Mouse (Mus musculus): ENCODE measurements around the gene Irak2.

Irak2 gene

GRCm38 (mm10) chr6:113632863-113633262 is 5.4 kb upstream of the Irak2 start:
- in situ Hi-C loops (cut with MboI, MseI) = loop anchor here in 1 of 2 experiments (10.0 kb wide), 1 partner anchor 52 kb away; no protein-coding TSS in a partner anchor

GRCm38 (mm10) chr6:113639201-113639600 is 934 bp downstream of the Irak2 start:
- in situ Hi-C loops (cut with MboI, MseI) = loop anchor here (5.0 to 10.0 kb wide), 2 partner anchors 33 to 46 kb away; no protein-coding TSS in a partner anchor

DNA sequence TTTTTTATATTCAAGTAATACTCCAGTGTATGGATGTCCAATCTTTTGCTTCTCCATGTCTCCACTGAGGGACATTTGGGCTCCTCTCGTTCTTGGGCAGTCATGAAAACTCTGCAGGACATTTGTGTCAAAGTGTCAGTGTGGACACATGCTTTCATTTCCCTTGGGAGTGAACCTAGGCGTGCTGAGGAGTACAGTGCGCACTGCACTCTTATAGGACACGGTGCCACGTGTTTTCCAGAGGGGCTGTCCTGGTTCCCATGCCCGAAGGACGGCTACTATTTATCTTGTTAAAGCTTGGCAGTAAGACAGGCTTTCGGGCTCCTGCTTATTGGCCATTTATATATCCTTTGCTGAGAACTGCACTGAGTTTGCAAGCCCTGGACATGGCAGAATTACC is 4.3 kb downstream of the Irak2 start:
- in situ Hi-C loops (cut with MboI, MseI) = no loop called here

GRCm38 (mm10) chr6:113643021-113643420 is 4.8 kb downstream of the Irak2 start:
- in situ Hi-C loops (cut with MboI, MseI) = no loop called here

DNA sequence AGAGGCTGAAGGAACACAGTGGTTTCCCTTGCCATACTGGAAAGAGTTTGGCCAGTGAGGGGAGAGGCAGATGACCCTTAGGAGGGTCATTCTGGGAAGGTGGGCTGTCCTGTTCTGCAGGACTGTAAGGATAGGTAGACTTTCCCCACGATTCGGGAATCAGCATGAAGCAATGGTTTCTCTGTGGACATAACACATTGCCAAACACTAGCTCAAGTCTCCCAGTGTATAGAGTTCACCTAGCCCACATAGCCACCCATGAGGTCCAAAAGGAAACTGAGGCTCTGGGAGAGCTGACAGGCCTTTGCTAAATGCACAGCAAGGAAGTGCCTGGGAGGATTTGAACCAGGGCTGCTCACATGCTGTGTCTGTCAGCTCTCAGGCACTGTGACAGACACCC is 5.7 kb downstream of the Irak2 start:
- in situ Hi-C loops (cut with MboI, MseI) = no loop called here

DNA sequence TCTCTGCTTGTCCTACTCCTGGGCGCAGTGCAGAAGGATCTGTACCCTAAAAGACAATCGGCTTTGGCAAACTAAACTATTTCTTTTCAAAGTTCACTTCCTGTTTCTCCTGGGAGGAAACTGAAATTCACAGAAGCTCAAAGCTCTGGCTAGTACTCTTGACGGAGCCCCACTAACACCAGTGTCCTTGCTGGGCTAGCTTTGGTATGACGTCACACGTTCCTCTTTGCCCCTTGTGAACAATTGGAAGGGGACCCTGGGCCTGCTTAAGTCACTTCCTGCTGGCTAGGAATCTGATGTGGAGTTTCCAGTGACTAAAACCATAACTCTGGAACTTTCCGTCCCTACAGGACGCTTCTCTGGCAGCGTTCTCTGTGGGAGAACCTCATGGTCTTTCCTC is 6.5 kb downstream of the Irak2 start:
- in situ Hi-C loops (cut with MboI, MseI) = no loop called here

DNA sequence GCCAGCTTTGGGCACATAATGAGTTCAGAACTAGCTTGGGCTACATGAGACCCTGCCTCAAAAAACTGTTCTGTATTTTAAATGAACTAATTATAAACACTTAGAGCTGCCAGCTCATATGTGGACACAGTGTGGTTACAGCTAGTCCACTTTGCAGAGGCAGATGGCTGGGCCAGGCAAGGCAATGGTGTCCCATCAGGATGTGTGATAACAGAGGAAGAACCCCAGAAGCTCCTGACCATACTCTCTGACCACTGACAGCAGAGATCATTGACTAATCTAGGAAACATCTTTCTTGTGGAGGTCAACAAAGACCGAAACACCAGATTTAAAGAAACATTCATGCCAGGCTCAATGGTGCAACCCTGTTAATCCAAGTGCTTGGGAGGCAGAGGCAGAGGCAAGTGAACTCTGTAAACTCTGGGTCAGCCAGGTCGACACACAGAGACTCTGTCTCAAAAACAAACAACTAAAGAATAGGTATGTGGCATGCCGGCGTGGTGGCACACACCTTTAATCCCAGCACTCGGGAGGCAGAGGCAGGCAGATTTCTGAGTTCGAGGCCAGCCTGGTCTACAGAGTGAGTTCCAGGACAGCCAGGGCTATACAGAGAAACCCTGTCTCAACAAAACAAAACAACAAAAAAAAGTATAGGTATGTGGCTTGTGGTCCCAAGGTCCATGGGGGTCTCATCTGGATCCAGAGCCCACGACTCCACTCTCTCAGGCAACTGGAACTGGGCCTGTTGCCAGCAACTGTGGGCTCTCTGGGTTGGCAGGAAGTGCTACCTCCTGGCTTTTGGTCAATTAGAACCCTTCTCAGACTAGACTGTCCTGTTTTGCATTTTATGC is 11.3 kb downstream of the Irak2 start:
- in situ Hi-C loops (cut with MboI, MseI) = loop anchor here in 1 of 2 experiments (25.0 kb wide), 1 partner anchor 1263 kb away; no protein-coding TSS in a partner anchor

- in situ Hi-C loops (cut with MboI, MseI) = loop anchor here in 1 of 2 experiments (25.0 kb wide), 1 partner anchor 1262 kb away; no protein-coding TSS in a partner anchor
These were observed 12.0 kb downstream of the Irak2 start for GRCm38 (mm10) chr6:113650197-113650640.

GRCm38 (mm10) chr6:113651626-113652025 is 13.4 kb downstream of the Irak2 start:
- in situ Hi-C loops (cut with MboI, MseI) = loop anchor here in 1 of 2 experiments (25.0 kb wide), 1 partner anchor 1261 kb away; no protein-coding TSS in a partner anchor

DNA sequence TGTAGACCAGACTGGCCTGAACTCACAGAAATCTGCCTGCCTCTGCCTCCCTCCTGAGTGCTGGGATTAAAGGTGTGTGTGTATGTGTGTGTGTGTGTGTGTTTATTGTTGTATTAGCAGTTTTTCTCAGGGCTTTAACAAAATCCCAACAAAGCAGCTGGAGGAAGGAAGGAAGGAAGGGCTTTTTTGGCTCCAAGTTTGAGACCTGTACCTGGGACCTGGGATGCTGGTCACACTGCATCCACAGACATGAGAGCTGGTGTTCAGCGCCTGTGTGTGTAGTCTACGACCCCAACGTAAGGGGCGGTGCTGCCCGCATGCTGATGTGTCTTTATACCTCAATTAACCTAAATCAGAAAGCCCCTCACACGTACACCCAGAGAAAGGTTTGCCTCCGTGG is 15.3 kb downstream of the Irak2 start:
- in situ Hi-C loops (cut with MboI, MseI) = loop anchor here in 1 of 2 experiments (25.0 kb wide), 1 partner anchor 1259 kb away; no protein-coding TSS in a partner anchor

GRCm38 (mm10) chr6:113654102-113654501 is 15.8 kb downstream of the Irak2 start:
- in situ Hi-C loops (cut with MboI, MseI) = loop anchor here in 1 of 2 experiments (25.0 kb wide), 1 partner anchor 1258 kb away; no protein-coding TSS in a partner anchor

DNA sequence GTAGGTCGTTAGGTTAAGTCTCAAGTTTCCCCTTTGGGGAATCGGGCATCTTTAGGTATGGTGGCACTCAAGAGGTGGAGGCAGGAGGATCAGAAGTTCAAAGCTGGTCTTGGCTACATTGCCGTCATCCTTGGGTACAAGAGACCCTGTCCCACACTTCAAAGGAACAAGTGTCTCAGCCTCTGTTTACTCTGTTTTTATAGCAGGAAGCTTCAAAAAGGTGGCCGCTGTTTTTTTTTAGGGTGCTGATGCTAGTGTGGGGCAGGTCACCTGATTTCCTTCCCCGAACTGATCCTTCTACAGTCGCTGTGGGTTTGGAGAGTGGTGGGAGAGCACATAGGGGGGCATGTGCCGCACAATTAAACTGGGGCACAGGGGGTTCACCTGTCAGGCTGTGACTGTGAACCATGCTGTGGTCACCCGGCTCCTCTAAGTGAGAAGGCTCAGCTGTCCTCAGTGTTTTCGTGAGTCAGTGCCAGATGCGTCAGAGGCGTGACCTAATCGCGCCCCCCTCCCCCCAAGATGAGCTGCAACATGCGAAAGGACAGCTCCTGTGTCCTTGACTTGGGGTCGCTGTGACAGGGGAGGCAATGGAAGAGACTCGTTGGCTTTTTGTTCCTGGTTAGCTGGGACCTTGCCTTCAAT is 16.6 kb downstream of the Irak2 start:
- in situ Hi-C loops (cut with MboI, MseI) = loop anchor here in 1 of 2 experiments (25.0 kb wide), 1 partner anchor 1257 kb away; no protein-coding TSS in a partner anchor

DNA sequence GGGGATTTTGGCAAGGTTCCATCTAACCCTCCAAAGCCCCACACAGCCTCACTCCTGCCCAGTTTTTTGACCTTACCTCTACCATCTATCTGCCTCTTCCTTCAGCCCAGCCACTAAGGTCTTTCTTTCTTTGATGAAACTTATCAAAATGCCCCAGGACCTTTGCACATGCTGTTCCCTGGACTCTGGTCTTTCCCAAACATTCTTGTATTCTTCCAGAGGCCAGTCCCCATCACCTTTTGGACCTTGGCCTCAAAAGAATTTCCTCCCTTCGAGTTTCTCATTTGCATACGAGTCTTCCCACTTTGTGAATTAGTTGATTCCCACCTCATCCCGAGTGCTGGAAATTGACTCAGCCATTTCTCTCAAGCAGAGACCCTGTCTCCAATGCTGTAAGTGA is 17.2 kb downstream of the Irak2 start:
- in situ Hi-C loops (cut with MboI, MseI) = loop anchor here in 1 of 2 experiments (25.0 kb wide), 1 partner anchor 1257 kb away; no protein-coding TSS in a partner anchor

DNA sequence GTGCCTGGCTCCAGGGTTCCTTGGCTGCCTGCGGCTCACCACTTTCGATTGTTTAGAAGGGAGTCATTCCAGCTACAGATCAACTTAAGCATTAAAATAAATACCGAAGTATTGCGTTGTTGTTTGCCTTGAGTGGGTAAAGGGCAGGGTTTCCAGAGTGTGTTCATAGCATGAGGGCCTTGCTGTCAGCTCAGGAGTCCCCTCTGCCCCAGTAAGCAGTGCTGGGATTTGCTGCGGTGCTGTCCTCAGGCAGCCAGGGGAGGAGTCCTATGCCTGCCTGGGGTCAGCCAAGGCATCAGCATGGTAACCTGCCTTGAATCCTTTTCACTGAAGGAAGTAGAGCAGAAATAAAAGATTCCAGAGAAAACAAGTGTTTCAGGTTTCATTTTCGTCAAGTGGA is 18.6 kb downstream of the Irak2 start:
- in situ Hi-C loops (cut with MboI, MseI) = loop anchor here in 1 of 2 experiments (25.0 kb wide), 1 partner anchor 1255 kb away; no protein-coding TSS in a partner anchor

DNA sequence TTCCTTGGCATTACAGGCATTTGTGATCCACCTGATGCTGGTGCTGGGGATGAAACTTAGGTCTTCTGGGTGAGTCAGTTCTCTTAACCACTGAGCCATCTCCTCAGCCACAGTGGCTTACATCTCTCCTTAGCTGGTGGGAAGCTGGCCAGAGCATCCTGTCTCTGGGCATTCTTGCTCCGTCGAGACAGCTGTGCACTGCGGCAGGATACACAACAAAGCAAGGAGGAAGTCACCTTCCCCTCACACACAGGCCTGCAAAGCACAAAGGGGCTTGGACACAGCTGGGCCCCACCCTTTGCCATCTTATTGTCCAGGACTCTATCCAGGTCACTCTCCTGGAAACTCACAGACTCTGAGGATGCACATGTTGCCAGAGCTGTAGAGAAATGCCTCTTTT is 20.0 kb downstream of the Irak2 start:
- in situ Hi-C loops (cut with MboI, MseI) = loop anchor here in 1 of 2 experiments (25.0 kb wide), 1 partner anchor 1254 kb away; no protein-coding TSS in a partner anchor

GRCm38 (mm10) chr6:113659648-113660491 is 21.6 kb downstream of the Irak2 start:
- in situ Hi-C loops (cut with MboI, MseI) = loop anchor here (10.0 to 25.0 kb wide), 2 partner anchors 1252 to 1255 kb away; no protein-coding TSS in a partner anchor

DNA sequence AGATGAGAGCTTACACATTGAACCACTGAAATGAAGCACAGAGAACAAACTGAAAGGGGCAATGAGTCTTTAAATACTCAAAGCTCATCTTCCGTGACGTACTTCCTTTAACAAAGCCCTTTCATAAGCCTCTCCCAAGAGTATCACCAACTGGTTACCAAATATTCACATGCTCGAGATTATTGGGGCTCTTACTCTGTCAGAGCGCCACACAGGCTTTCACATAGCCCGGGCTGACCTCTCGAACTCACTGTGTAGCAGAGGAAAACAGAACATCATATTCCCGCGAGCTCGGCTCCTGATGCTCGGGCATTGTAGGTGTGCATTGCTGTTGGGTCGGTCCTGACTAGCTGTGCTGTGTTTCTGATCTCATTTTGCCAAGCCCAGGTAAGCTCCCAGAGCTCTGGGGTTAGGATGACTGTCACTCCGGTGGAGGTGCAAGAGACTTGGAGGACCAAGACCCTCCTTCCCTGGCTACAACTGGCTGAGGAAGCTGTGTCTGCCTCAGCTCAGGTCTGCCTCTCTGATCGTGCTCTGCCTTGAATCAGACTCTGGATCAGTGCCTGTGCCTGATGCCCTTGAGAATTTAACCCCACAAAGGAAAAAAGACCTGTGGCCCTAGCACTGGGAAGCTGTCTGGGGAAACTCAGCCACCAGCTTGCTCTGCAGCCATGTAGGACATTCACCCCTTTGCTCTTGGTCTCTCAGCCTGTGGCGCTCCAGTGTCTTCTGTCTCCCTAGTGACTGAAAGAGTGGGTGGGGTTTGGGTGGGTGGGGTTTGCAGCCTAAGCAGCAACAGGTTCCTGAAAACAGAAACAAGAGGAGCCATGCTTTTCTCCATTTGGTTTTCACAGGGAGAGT is 22.5 kb downstream of the Irak2 start:
- in situ Hi-C loops (cut with MboI, MseI) = loop anchor here (10.0 to 25.0 kb wide), 2 partner anchors 1252 to 1254 kb away; no protein-coding TSS in a partner anchor

- in situ Hi-C loops (cut with MboI, MseI) = loop anchor here (10.0 to 25.0 kb wide), 2 partner anchors 1251 to 1253 kb away; no protein-coding TSS in a partner anchor
These were observed 23.3 kb downstream of the Irak2 start for GRCm38 (mm10) chr6:113661353-113662241.
